Mouse (Mus musculus) heart, embryonic 16.5 days (tissue): ENCODE data around the gene Theg. TPM values are rescaled to one million over a fixed set of nuclear protein-coding genes. Genes with fewer than 3 reads are reported as not detected.

Source experiments
- ATAC-seq: fragments of 200-750 bp; cut with Nextera tagmentation; replicated peaks from 2 replicates; pipeline ENCODE4 v1.8.0; 2017; ENCODE audit warnings: moderate number of reproducible peaks; ENCODE audit not compliant: insufficient read depth, low FRiP score; ENCODE audit errors: extremely low read depth
- H3K27ac ChIP-seq: fragments of 300-500 bp; sonication (generic); 2 replicates; pipeline ENCODE4 v1.5.1; 2014; ENCODE audit warnings: mild to moderate bottlenecking, low read length, control low read depth, moderate library complexity
- H3K27me3 ChIP-seq: fragments of 300-500 bp; sonication (generic); 2 replicates; pipeline ENCODE4 v1.6.1; 2014; ENCODE audit warnings: low read length, mixed read lengths; ENCODE audit not compliant: control insufficient read depth, insufficient read depth
- H3K36me3 ChIP-seq: fragments of 300-500 bp; sonication (generic); 2 replicates; pipeline ENCODE4 v1.6.1; 2014; ENCODE audit not compliant: control insufficient read depth, insufficient read depth
- H3K4me1 ChIP-seq: fragments of 300-500 bp; sonication (generic); 2 replicates; pipeline ENCODE4 v1.6.1; 2014; ENCODE audit warnings: low read length, mixed read lengths; ENCODE audit not compliant: control insufficient read depth, insufficient read depth
- H3K4me2 ChIP-seq: fragments of 300-500 bp; sonication (generic); 2 replicates; pipeline ENCODE4 v1.6.1; 2014; ENCODE audit warnings: low read depth, mild to moderate bottlenecking, control low read depth, low read length
- H3K4me3 ChIP-seq: fragments of 300-500 bp; sonication (generic); 2 replicates; pipeline ENCODE4 v1.5.1; 2014; ENCODE audit warnings: mild to moderate bottlenecking, control low read depth, low read length
- H3K9ac ChIP-seq: fragments of 300-500 bp; sonication (generic); 2 replicates; pipeline ENCODE4 v1.6.1; 2014; ENCODE audit warnings: low read length, control low read depth
- H3K9me3 ChIP-seq: fragments of 300-500 bp; sonication (generic); replicated peaks from 2 replicates; pipeline ENCODE4 v1.6.1; 2016; ENCODE audit warnings: low read length; ENCODE audit not compliant: control insufficient read depth
- WGBS: fragments of 180-500 bp; shearing (Covaris S2); extraction: QIAGEN DNeasy Blood & Tissue Kit; methylation state at CpG from one replicate; pipeline ENCODE4 v1.1.7; 2014; 5-methylcytosine and 5-hydroxymethylcytosine counted together
- polyA plus RNA-seq: library from polyadenylated mRNA; unstranded; fragments of >200 nt; fragmentation: Nextera tagmentation; extraction: Ambion mirVana; gene quantifications from 2 replicates; pipeline ENCODE4 v1.2.1, GENCODE M21; 2015

Theg gene
- polyA plus RNA-seq, 1 experiment from 2014 or later = not detected

- Histone ChIP-seq H3K4me3 (no peak overlapping the region), H3K4me2 (no peak overlapping the region), H3K9ac (no peak overlapping the region), H3K36me3 (no peaks in the 10 kb centered on the region), H3K27me3 (no peaks in the 10 kb centered on the region; the same call in 1 of the 2 replicates), H3K4me1 (no peaks in the 10 kb centered on the region), H3K27ac (no peak overlapping the region), H3K9me3 (peaks cover under 1% of the 10 kb centered on the region; the same call in 1 of the 2 replicates)
- WGBS = 71% methylated on average over 6 of the region's 6 CpGs
- no peak for ATAC-seq
Measured at GRCm38 (mm10) chr10:79575754-79576153, 11.4 kb downstream of the Theg start.

GRCm38 (mm10) chr10:79574796-79575195 lies 12.3 kb downstream of the Theg start:
- no peak overlapping the region for H3K27ac ChIP-seq
- H3K27me3 ChIP-seq = no peaks in the 10 kb centered on the region
- WGBS = 88% methylated on average over 6 of the region's 6 CpGs
- H3K9me3 ChIP-seq = no peaks in the 10 kb centered on the region
- no peak overlapping the region for H3K4me2 ChIP-seq
- H3K4me3 ChIP-seq = no peak overlapping the region
- no peaks in the 10 kb centered on the region for H3K4me1 ChIP-seq
- no peaks in the 10 kb centered on the region for H3K36me3 ChIP-seq
- H3K9ac ChIP-seq = no peak overlapping the region
- no peak for ATAC-seq

GRCm38 (mm10) chr10:79574350-79574749 lies 12.8 kb downstream of the Theg start:
- no peak overlapping the region for H3K4me2 ChIP-seq
- H3K27ac ChIP-seq = no peak overlapping the region
- 80% methylated on average over 8 of the region's 8 CpGs for WGBS
- H3K36me3 ChIP-seq = no peaks in the 10 kb centered on the region
- no peaks in the 10 kb centered on the region for H3K4me1 ChIP-seq
- no peak for ATAC-seq
- no peak overlapping the region for H3K4me3 ChIP-seq
- no peaks in the 10 kb centered on the region for H3K9me3 ChIP-seq
- H3K9ac ChIP-seq = no peak overlapping the region
- H3K27me3 ChIP-seq = no peaks in the 10 kb centered on the region

DNA sequence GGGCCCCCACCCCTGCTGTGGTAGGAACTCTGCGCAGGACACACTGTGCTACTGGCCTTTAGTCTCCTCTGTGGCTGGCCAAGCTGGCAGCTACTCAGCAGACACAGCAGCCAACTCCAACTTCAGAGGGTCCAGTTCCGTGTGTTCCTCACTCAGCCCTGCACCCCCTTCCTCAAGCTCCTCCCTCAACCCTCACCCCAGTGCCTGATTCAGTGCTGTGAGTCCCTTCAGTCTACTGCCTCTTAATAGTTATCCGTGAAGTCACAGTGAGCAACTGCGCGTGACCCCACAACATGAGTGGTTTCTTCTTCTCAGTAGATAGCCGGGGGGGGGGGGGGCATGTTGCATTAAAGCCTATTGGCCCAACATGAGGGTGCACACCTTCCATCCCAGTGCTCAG lies 13.5 kb downstream of the Theg start:
- Histone ChIP-seq H3K36me3 (no peaks in the 10 kb centered on the region), H3K27me3 (no peaks in the 10 kb centered on the region), H3K4me2 (no peak overlapping the region), H3K4me1 (no peaks in the 10 kb centered on the region), H3K9ac (no peak overlapping the region), H3K4me3 (no peak overlapping the region), H3K9me3 (no peaks in the 10 kb centered on the region), H3K27ac (no peak overlapping the region)
- WGBS = 83% methylated on average over 6 of the region's 6 CpGs
- ATAC-seq = no peak

- H3K4me1 ChIP-seq = no peaks in the 10 kb centered on the region
- no peak overlapping the region for H3K4me3 ChIP-seq
- no peaks in the 10 kb centered on the region for H3K27me3 ChIP-seq
- H3K9me3 ChIP-seq = no peaks in the 10 kb centered on the region
- no peak overlapping the region for H3K27ac ChIP-seq
- WGBS = 77% methylated on average over 2 of the region's 2 CpGs
- no peaks in the 10 kb centered on the region for H3K36me3 ChIP-seq
- no peak for ATAC-seq
- H3K9ac ChIP-seq = no peak overlapping the region
- H3K4me2 ChIP-seq = no peak overlapping the region
Measured at GRCm38 (mm10) chr10:79571314-79571713, 15.8 kb downstream of the Theg start.

- no peak overlapping the region for H3K9ac ChIP-seq
- WGBS = 87% methylated on average over 5 of the region's 5 CpGs
- no peaks in the 10 kb centered on the region for H3K4me1 ChIP-seq
- H3K4me2 ChIP-seq = no peak overlapping the region
- H3K27ac ChIP-seq = no peak overlapping the region
- no peaks in the 10 kb centered on the region for H3K27me3 ChIP-seq
- ATAC-seq = no peak
- no peaks in the 10 kb centered on the region for H3K36me3 ChIP-seq
- H3K9me3 ChIP-seq = no peaks in the 10 kb centered on the region
- no peak overlapping the region for H3K4me3 ChIP-seq
Measured at GRCm38 (mm10) chr10:79569921-79570320, 17.2 kb downstream of the Theg start.

GRCm38 (mm10) chr10:79559716-79560115 lies 27.4 kb downstream of the Theg start:
- 81% methylated on average over 2 of the region's 2 CpGs for WGBS
- Histone ChIP-seq H3K4me3 (no peak overlapping the region), H3K36me3 (no peaks in the 10 kb centered on the region), H3K9me3 (no peaks in the 10 kb centered on the region), H3K4me1 (no peaks in the 10 kb centered on the region), H3K4me2 (no peak overlapping the region), H3K27me3 (no peaks in the 10 kb centered on the region), H3K9ac (no peak overlapping the region), H3K27ac (no peak overlapping the region)
- no peak for ATAC-seq

GRCm38 (mm10) chr10:79557496-79557895 lies 29.6 kb downstream of the Theg start:
- WGBS = 90% methylated on average over 5 of the region's 5 CpGs

GRCm38 (mm10) chr10:79556951-79557350 lies 30.2 kb downstream of the Theg start:
- Histone ChIP-seq H3K27me3 (no peaks in the 10 kb centered on the region), H3K4me2 (no peak overlapping the region), H3K4me3 (no peak overlapping the region), H3K4me1 (peaks cover 7% of the 10 kb centered on the region), H3K27ac (no peak overlapping the region), H3K9ac (no peak overlapping the region), H3K36me3 (no peaks in the 10 kb centered on the region), H3K9me3 (no peaks in the 10 kb centered on the region)
- ATAC-seq = no peak
- 86% methylated on average over 5 of the region's 5 CpGs for WGBS

More at GRCm38 (mm10) chr10:79557496-79557895, 29.6 kb downstream of the Theg start:
- H3K36me3 ChIP-seq = no peaks in the 10 kb centered on the region
- no peak overlapping the region for H3K27ac ChIP-seq
- peaks cover 7% of the 10 kb centered on the region for H3K4me1 ChIP-seq
- no peak overlapping the region for H3K4me3 ChIP-seq
- no peak overlapping the region for H3K4me2 ChIP-seq
- no peaks in the 10 kb centered on the region for H3K27me3 ChIP-seq
- no peak for ATAC-seq
- H3K9ac ChIP-seq = no peak overlapping the region
- no peaks in the 10 kb centered on the region for H3K9me3 ChIP-seq
